Mouse (Mus musculus): ENCODE measurements at regions not wholly inside any gene's neighbourhood (a gene's known extent, or its start where the extent isn't known, plus 50 kb on each side); places are given as distances from the start of the nearest gene placed in this dataset.
A peak's percentile ranks its signal among the peaks of the same experiment; 100 is the strongest.
"Not testable (repeated sequence)": the region's sequence is repeated elsewhere in the genome, so short reads cannot be mapped to it uniquely, and the experiment has no call there.

DNA sequence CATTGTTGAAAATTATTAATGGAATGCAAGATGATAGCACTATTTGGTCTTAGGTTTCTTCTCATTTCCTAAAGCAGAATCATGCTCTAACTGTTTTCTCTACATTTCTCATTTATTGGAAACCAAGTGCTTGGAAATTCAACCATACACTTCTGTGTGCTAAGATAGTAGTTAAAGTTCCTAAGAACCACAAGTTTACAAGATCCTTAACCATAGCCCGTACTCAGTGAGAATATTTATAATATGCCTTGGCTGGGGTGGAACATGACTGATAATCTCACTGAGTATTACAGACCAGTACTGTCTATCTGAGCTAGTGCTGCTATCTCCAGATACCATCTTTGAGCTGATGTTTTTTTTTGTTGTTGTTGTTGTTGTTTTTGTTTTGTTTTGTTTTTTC lies 236.9 kb upstream of the Tmem196 start:
- not testable (repeated sequence) for DNase-seq (ENCODE audit: low read depth, low spot score)

DNA sequence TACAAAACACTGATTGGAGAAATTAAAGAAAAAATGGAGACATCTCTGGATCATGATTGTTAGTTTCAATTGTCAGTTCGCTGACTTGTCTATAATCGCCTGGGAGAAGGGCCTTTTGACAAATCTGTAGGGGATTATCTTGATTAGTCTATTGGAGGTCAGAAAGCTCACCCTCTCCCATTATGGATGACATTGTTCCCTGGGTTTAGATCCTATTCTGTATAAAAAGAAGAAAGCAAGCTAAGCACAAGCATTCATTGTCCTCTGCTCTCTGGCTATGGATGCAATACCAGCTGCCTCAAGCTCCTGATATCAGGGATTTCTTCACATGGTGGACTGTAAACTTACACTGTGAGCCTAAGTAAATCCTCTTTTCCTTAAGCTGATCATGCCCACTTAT lies 214.8 kb upstream of the Tmem196 start:
- DNase-seq (ENCODE audit: low read depth, low spot score) = no peak

DNA sequence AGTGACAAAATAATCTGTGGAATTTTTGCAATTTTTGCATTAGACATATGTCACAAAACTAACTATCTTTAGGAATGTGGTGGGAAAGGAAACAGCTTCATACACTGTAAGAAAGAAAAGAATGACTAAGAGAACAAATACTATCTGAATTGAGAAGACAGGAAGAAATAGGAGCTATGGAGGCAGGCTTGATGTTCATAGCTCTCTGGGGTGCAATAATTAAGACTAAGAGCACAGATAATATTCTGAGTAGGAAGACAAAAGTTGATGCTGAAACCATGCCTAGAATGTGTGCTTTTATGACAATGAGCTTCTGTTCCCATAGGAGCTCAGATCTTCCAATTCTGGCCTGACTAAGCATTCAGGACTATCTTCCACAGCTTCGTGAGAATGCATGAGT lies 183.0 kb upstream of the Tmem196 start:
- no peak for DNase-seq (ENCODE audit: low read depth, low spot score)

DNA sequence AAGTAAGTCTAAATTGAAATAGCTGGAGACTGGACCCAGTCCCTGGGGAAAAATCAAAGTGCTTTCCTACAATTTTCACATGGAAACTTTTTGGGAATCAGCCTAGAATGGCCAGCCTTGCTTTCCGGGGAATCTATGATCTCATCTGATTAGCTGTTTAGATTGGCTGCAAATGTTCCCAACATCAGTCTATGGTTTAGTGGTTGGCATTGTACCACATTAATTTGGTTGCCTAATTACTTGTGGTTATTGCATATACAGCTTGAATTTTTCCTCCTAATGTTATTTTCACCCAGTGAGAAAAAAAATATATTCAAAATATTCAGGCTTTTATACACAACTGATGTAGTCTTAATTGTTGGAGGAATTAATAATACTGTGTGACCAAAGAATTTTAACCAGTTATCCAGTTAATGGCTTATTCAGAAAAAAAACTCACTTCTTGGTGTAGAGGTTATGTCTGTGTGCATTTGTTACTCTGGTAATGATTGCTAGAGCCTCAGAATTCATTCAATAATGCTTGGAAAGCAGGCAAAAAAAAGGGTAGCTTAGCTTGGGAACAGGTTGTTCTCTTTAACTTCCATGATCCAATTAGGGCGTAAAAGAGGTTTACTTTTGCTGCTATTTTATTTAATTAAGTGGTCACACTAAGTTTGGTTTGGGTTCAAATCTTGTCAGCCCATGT lies 182.2 kb upstream of the Tmem196 start:
- DNase-seq (ENCODE audit: low read depth, low spot score) = no peak

DNA sequence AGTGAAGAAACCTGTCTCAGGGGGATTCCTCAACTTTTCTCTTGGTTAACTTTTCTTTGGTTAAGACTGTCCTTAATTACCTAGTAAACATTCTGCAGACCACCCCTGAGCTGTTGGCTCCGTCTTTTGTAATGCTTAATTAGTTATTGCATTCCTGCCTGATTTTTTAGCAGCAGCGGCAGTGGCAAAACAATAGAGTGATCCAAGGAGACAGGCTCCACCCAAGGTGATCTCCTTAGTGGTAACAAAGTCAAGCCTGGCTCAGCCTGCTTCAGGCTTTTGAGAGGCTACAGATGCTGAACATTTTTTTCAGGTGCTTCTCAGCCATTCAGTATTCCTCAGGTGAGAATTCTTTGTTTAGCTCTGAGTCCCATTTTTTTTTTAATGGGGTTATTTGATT lies 168.1 kb upstream of the Tmem196 start:
- DNase-seq (ENCODE audit: low read depth, low spot score) = peak; percentile 96

DNA sequence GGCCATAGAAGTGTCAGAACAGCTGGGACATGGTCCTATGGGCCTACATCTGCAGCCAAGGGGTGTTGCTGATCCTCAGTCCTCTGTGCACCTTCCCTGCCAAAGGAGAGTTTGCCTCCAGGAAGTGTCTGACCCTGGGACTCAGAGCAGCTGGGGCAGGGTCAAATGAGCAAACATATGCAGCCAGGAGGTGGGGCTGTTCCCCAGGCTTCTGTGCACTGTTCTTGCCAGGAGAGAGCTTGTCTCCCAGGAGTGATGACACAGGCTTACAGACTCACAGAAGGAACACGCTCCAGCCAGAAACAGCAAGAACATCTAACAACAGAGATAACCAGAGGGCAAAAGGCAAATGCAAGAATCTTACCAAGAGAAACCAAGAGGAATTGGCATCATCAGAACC lies 137.9 kb upstream of the Tmem196 start:
- DNase-seq (ENCODE audit: low read depth, low spot score) = peak; percentile 15

DNA sequence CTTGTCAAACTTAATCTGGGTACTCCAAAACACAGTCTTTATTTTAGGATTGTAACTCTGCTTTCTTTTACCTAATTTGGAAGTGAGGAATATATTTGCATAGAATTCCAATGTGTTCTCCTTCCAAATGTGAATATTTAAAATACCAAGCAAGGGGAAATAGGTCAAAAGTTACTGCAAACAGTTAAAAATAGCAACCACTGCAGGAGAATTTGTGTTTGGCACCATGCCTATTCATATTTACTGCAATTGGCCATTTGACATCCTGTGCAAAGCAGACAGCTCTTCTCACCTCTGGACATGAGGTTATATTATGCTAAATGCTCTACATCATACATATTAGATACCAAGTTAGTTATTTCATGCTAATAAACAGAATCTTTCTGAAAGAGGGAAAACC lies 129.4 kb upstream of the Tmem196 start:
- no peak for DNase-seq (ENCODE audit: low read depth, low spot score)

DNA sequence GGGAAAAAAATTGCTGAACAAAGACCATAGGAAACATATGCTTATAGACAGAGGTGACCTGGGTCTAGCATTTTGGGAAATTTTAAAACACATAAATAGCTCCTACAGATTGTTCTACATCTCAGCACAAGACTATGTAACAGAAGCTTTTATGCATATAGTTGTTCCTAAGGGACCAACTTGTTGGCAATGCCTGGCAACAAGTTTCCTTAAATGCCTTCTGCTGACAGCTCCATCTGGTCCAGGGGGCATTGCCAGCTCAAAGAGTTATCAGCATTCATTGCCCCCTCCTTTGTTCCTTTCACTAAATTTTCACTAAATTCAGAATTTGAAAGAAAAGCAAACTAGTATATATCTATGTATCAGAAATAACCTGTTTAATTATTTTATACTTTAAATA lies 106.5 kb upstream of the Tmem196 start:
- DNase-seq (ENCODE audit: low read depth, low spot score) = no peak

DNA sequence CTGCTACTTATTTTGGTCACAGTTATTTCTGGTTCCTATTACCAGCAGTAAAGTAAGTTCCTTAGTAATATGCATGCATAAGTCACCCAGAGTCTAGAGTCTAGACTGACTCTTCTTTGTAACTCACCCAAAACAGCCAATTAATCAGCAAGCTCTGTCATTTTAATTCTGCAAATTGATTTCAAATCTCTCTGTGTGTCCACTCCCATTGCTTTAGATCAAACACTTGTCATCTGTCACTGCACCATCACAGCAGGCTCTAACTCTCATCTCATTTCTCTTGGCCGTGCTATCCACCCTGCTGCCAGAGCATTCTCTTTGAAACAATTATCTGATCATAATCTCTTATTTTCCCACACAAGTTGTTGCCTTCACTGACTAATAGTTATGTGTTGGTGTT lies 63.9 kb upstream of the Tmem196 start:
- no peak for DNase-seq (ENCODE audit: low read depth, low spot score)

DNA sequence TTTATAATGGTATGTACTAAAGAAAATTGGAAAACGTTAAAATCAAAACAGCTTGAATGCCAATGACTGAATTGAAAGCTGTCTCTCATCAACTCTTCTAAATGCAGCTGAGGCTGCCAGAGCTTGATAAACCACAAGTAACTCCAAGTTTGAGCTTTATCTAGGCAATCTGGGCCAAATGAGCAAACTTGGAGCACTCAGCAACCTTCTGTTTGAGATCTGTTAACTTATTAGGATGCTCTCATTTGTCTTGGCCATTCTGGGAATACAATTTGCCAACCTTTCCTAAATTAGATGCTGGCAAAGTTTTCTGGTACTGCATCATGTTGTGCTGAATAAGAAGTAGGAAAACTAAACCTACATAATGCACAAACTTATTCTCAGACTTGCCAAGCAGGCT lies 55.6 kb upstream of the Tmem196 start:
- DNase-seq (ENCODE audit: low read depth, low spot score) = no peak
